Mouse (Mus musculus) CH12.LX (cell line): ENCODE measurements around the gene Myrfl.

Experiments used
- CHD2 ChIP-seq: IDR thresholded peaks from 2 replicates; pipeline ENCODE4 v1.6.1; 2011; ENCODE audit warnings: low read length, improper control_type of control experiment
- CTCF ChIP-seq, 2 experiments: IDR thresholded peaks in 1 of 2; conservative IDR thresholded peaks in 1 of 2; 2 replicates each; pipeline ENCODE4 v1.5.1; 2011 to 2012; ENCODE audit warnings: low read depth in 2 of 2, low read length in 2 of 2, improper control_type of control experiment in 1 of 2, inconsistent platforms in 1 of 2, mild to moderate bottlenecking in 1 of 2, moderate library complexity in 1 of 2
- EP300 ChIP-seq: IDR thresholded peaks from 2 replicates; pipeline ENCODE4 v1.6.1; 2011; ENCODE audit warnings: low read length, improper control_type of control experiment
- HCFC1 ChIP-seq: IDR thresholded peaks from 2 replicates; pipeline ENCODE4 v1.6.1; 2012; ENCODE audit warnings: low read depth, mild to moderate bottlenecking, inconsistent platforms, low read length, improper control_type of control experiment
- IRF4 ChIP-seq: IDR thresholded peaks from 2 replicates; pipeline ENCODE4 v1.6.1; 2014; ENCODE audit warnings: low read depth, mild to moderate bottlenecking, inconsistent platforms, low read length, improper control_type of control experiment
- MAFK ChIP-seq: IDR thresholded peaks from 2 replicates; pipeline ENCODE4 v1.6.1; 2011; ENCODE audit warnings: low read length, improper control_type of control experiment; ENCODE audit not compliant: insufficient replicate concordance
- MEF2A ChIP-seq: IDR thresholded peaks from 2 replicates; pipeline ENCODE4 v1.6.1; 2014; ENCODE audit warnings: low read depth, mild to moderate bottlenecking, inconsistent platforms, low read length, improper control_type of control experiment, borderline replicate concordance
- POLR2A ChIP-seq: IDR thresholded peaks from 2 replicates; pipeline ENCODE4 v1.6.1; 2011; ENCODE audit warnings: low read depth, mild to moderate bottlenecking, improper control_type of control experiment, low read length
- USF1 ChIP-seq: IDR thresholded peaks from 2 replicates; pipeline ENCODE4 v1.6.1; 2014; ENCODE audit warnings: low read depth, mild to moderate bottlenecking, inconsistent platforms, low read length, improper control_type of control experiment
- ZC3H11A ChIP-seq: IDR thresholded peaks from 2 replicates; pipeline ENCODE4 v1.6.1; 2012; ENCODE audit warnings: low read depth, mild to moderate bottlenecking, inconsistent platforms, low read length, improper control_type of control experiment

DNA sequence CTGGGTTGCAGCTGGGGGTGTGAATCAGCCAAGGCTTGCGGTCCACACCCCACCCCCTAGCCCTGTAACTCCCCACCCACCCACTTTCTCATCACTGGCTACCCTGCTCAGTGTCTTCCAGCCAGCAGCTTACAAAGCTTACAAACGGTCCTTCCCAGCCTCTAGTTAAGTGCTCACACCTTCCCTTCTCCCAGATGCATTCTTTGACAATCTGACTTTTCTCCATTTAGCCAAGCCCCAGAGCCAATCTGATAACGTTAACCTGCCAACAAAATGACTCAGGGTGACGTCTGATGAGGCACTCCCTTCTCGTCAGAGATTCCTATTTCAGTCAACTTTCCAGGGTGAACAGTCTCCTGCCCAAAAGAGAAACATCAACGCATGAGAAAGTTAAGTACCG lies 163.1 kb downstream of the Myrfl start:
- TF ChIP-seq MEF2A (no peak), EP300 (no peak), MAFK (no peak), CTCF (conservative IDR thresholded peaks at IDR 0.05 in 1 of 2, IDR thresholded peaks at IDR 0.05 in 1 of 2; ENCODE audit: low read depth in 2 of 2, low read length in 2 of 2) (no peak), POLR2A (no peak), HCFC1 (no peak), IRF4 (no peak), USF1 (no peak), ZC3H11A (no peak), CHD2 (no peak)
